Mouse (Mus musculus) neural tube, embryonic 14.5 days (tissue): Measurements from ENCODE around the gene Naxd. TPM values are rescaled to one million over a fixed set of nuclear protein-coding genes. Genes with fewer than 3 reads are reported as not detected.
"Not testable (repeated sequence)": the region's sequence is repeated elsewhere in the genome, so short reads cannot be mapped to it uniquely, and the experiment has no call there.

ENCODE experiments used
- ATAC-seq: fragments of 200-750 bp; cut with Nextera tagmentation; 2 replicates; pipeline ENCODE4 v1.8.0; 2017; ENCODE audit warnings: low read depth, mild to moderate bottlenecking, moderate TSS enrichment, moderate library complexity
- H3K27ac ChIP-seq: fragments of 300-500 bp; sonication (generic); 2 replicates; pipeline ENCODE4 v1.5.1; 2014; ENCODE audit warnings: low read depth, mild to moderate bottlenecking, control low read depth, low read length, moderate library complexity, mixed read lengths
- H3K27me3 ChIP-seq: fragments of 300-500 bp; sonication (generic); 2 replicates; pipeline ENCODE4 v1.6.1; 2014; ENCODE audit warnings: low read length; ENCODE audit not compliant: control insufficient read depth, insufficient read depth
- H3K36me3 ChIP-seq: fragments of 300-500 bp; sonication (generic); 2 replicates; pipeline ENCODE4 v1.6.1; 2014; ENCODE audit warnings: low read length, mixed read lengths; ENCODE audit not compliant: control insufficient read depth, insufficient read depth
- H3K4me1 ChIP-seq: fragments of 300-500 bp; sonication (generic); 2 replicates; pipeline ENCODE4 v1.6.1; 2014; ENCODE audit warnings: low read length; ENCODE audit not compliant: control insufficient read depth, insufficient read depth
- H3K4me2 ChIP-seq: fragments of 300-500 bp; sonication (generic); 2 replicates; pipeline ENCODE4 v1.6.1; 2014; ENCODE audit warnings: mild to moderate bottlenecking, low read depth, low read length, control low read depth
- H3K4me3 ChIP-seq: fragments of 300-500 bp; sonication (generic); 2 replicates; pipeline ENCODE4 v1.5.1; 2014; ENCODE audit warnings: low read depth, low read length, control low read depth, mixed read lengths
- H3K9ac ChIP-seq: fragments of 300-500 bp; sonication (generic); replicated peaks from 2 replicates; pipeline ENCODE4 v1.6.1; 2014; ENCODE audit warnings: low read depth, mild to moderate bottlenecking, control low read depth, low read length, mixed read lengths
- H3K9me3 ChIP-seq: fragments of 300-500 bp; sonication (generic); 2 replicates; pipeline ENCODE4 v1.6.1; 2016; ENCODE audit warnings: low read length; ENCODE audit not compliant: control insufficient read depth
- WGBS: fragments of 180-500 bp; shearing (Covaris S2); extraction: QIAGEN DNeasy Blood & Tissue Kit; methylation state at CpG from one replicate; pipeline ENCODE4 v1.1.7; 2014; 5-methylcytosine and 5-hydroxymethylcytosine counted together
- polyA plus RNA-seq: library from polyadenylated mRNA; unstranded; fragments of >200 nt; fragmentation: Nextera tagmentation; extraction: Ambion mirVana; gene quantifications from 2 replicates; pipeline ENCODE4 v1.2.1, GENCODE M21; 2014

Naxd gene
- polyA plus RNA-seq, 1 experiment from 2014 or later, result 150 TPM

- H3K4me1 ChIP-seq, result no peaks in the 10 kb centered on the region
- 94% methylated on average over 12 of the region's 12 CpGs for WGBS
- H3K36me3 ChIP-seq, result peaks cover 13% of the 10 kb centered on the region; the same call in 1 of the 2 replicates
- no peaks in the 10 kb centered on the region for H3K9me3 ChIP-seq
- H3K27me3 ChIP-seq, result no peaks in the 10 kb centered on the region
- H3K27ac ChIP-seq, result no peak overlapping the region
- H3K4me3 ChIP-seq, result no peak overlapping the region
- no peak overlapping the region for H3K4me2 ChIP-seq
- no peak for ATAC-seq
- no peak overlapping the region for H3K9ac ChIP-seq
Observed at GRCm38 (mm10) chr8:11542031-11542430, 44.7 kb downstream of the Naxd start.

- no peaks in the 10 kb centered on the region for H3K9me3 ChIP-seq
- no peak for ATAC-seq
- H3K4me1 ChIP-seq, result no peaks in the 10 kb centered on the region
- no peaks in the 10 kb centered on the region for H3K27me3 ChIP-seq
- no peak overlapping the region for H3K27ac ChIP-seq
- H3K4me3 ChIP-seq, result no peak overlapping the region
- no peak overlapping the region for H3K4me2 ChIP-seq
- no peak overlapping the region for H3K9ac ChIP-seq
- WGBS, result 92% methylated on average over 4 of the region's 4 CpGs
- peaks cover 13% of the 10 kb centered on the region; the same call in 1 of the 2 replicates for H3K36me3 ChIP-seq
Observed at GRCm38 (mm10) chr8:11542866-11543265, 45.6 kb downstream of the Naxd start.

GRCm38 (mm10) chr8:11544386-11544785 is 47.1 kb downstream of the Naxd start:
- Histone ChIP-seq H3K27me3 (no peaks in the 10 kb centered on the region), H3K4me1 (no peaks in the 10 kb centered on the region), H3K27ac (no peak overlapping the region), H3K4me3 (no peak overlapping the region), H3K4me2 (no peak overlapping the region), H3K9ac (no peak overlapping the region), H3K9me3 (no peaks in the 10 kb centered on the region), H3K36me3 (peaks cover 13% of the 10 kb centered on the region; the same call in 1 of the 2 replicates)
- no peak for ATAC-seq
- WGBS, result 47% methylated on average over 3 of the region's 3 CpGs

GRCm38 (mm10) chr8:11547063-11547462 is 49.8 kb downstream of the Naxd start:
- H3K9me3 ChIP-seq, result no peaks in the 10 kb centered on the region
- 0 out of 2 replicates have a peak, but pooled peaks cover 5% of the 10 kb centered on the region for H3K4me1 ChIP-seq
- H3K36me3 ChIP-seq, result peaks cover 4% of the 10 kb centered on the region; the same call in 1 of the 2 replicates
- no peak overlapping the region for H3K9ac ChIP-seq
- no peak overlapping the region for H3K4me2 ChIP-seq
- ATAC-seq, result no peak
- WGBS, result 69% methylated on average over 6 of the region's 6 CpGs
- H3K4me3 ChIP-seq, result no peak overlapping the region
- no peaks in the 10 kb centered on the region for H3K27me3 ChIP-seq
- no peak overlapping the region for H3K27ac ChIP-seq

GRCm38 (mm10) chr8:11549706-11550105 is 52.4 kb downstream of the Naxd start:
- Histone ChIP-seq H3K9ac (peak overlapping the region; percentile 87; the same call in 1 of the 2 replicates), H3K4me3 (peak overlapping the region; percentile 81), H3K9me3 (no peaks in the 10 kb centered on the region), H3K36me3 (no peaks in the 10 kb centered on the region), H3K27me3 (no peaks in the 10 kb centered on the region), H3K4me1 (peaks cover 11% of the 10 kb centered on the region), H3K27ac (no peak overlapping the region), H3K4me2 (peak overlapping the region; percentile 76)
- WGBS, result 21% methylated on average over 7 of the region's 7 CpGs
- no peak for ATAC-seq

GRCm38 (mm10) chr8:11550281-11550948 is 53.1 kb downstream of the Naxd start, which contains the start of gene Cars2:
Gene Cars2, minus strand, starts transcription at chr8:11550783.
- Histone ChIP-seq H3K9me3 (no peaks in the 10 kb centered on the region), H3K27ac (peak within 1 kb of the TSS; percentile 91), H3K4me1 (peaks cover 11% of the 10 kb centered on the region), H3K4me2 (peak within 1 kb of the TSS; percentile 76), H3K27me3 (no peaks in the 10 kb centered on the region), H3K9ac (peak within 1 kb of the TSS; percentile 87), H3K4me3 (peak within 1 kb of the TSS; percentile 81), H3K36me3 (no peaks in the 10 kb centered on the region)
- peak; percentile 68 for ATAC-seq
- under 1% methylated on average over 53 of the region's 53 CpGs for WGBS

GRCm38 (mm10) chr8:11551497-11551896 is 54.2 kb downstream of the Naxd start:
- not testable (repeated sequence) for H3K4me3 ChIP-seq, H3K36me3 ChIP-seq, ATAC-seq, H3K4me2 ChIP-seq, H3K27me3 ChIP-seq, H3K9me3 ChIP-seq, H3K27ac ChIP-seq, H3K9ac ChIP-seq
- WGBS, result 89% methylated on average over 3 of the region's 4 CpGs
- H3K4me1 ChIP-seq, result peaks cover 11% of the 10 kb centered on the region

GRCm38 (mm10) chr8:11552390-11552789 is 55.1 kb downstream of the Naxd start:
- H3K4me3 ChIP-seq, result no peak overlapping the region
- no peak overlapping the region for H3K9ac ChIP-seq
- no peaks in the 10 kb centered on the region for H3K36me3 ChIP-seq
- WGBS, result 88% methylated on average over 10 of the region's 10 CpGs
- no peak for ATAC-seq
- no peaks in the 10 kb centered on the region; the same call in 1 of the 2 replicates for H3K27me3 ChIP-seq
- H3K4me1 ChIP-seq, result peaks cover 11% of the 10 kb centered on the region
- no peak overlapping the region for H3K4me2 ChIP-seq
- no peak overlapping the region for H3K27ac ChIP-seq
- no peaks in the 10 kb centered on the region for H3K9me3 ChIP-seq
